Mouse (Mus musculus) C2C12 (cell line): ENCODE results near the gene Rarg. TPM values are rescaled to one million over a fixed set of nuclear protein-coding genes. Genes with fewer than 3 reads are reported as not detected.

Experiments
- H3K27me3 ChIP-seq: one replicate; pipeline ENCODE4 v1.6.1; 2011; ENCODE audit not compliant: control insufficient read depth, insufficient read depth, insufficient read length
- H3K36me3 ChIP-seq: one replicate; pipeline ENCODE4 v1.6.1; 2011; ENCODE audit not compliant: control insufficient read depth, insufficient read depth
- H3K4me3 ChIP-seq: one replicate; pipeline ENCODE4 v1.5.1; 2011; ENCODE audit warnings: mild to moderate bottlenecking, control low read depth; ENCODE audit not compliant: poor library complexity, insufficient read depth, severe bottlenecking
- H3K79me2 ChIP-seq: one replicate; pipeline ENCODE4 v1.6.1; 2011; ENCODE audit not compliant: control insufficient read depth, insufficient read depth
- H3K79me3 ChIP-seq: one replicate; pipeline ENCODE4 v1.6.1; 2011; ENCODE audit warnings: low read depth, control low read depth
- H3ac ChIP-seq: one replicate; pipeline ENCODE3; 2011; ENCODE audit warnings: low read depth; ENCODE audit not compliant: control insufficient read depth, insufficient read length
- CEBPB ChIP-seq: IDR thresholded peaks from one replicate; pipeline ENCODE4 v1.6.1; 2011; ENCODE audit warnings: low read depth, mild to moderate bottlenecking, control low read depth, moderate library complexity
- CTCF ChIP-seq: IDR thresholded peaks from one replicate; pipeline ENCODE4 v1.5.1; 2011; ENCODE audit not compliant: control insufficient read depth, insufficient read depth, insufficient read length
- FOSL1 ChIP-seq: IDR thresholded peaks from one replicate; pipeline ENCODE4 v1.8.0; 2011; ENCODE audit warnings: mild to moderate bottlenecking, low read length; ENCODE audit not compliant: poor library complexity, insufficient read depth, severe bottlenecking
- MAX ChIP-seq: IDR thresholded peaks from one replicate; pipeline ENCODE4 v1.6.1; 2011; ENCODE audit warnings: mild to moderate bottlenecking, control low read depth
- MYOD1 ChIP-seq: IDR thresholded peaks from one replicate; pipeline ENCODE4 v1.6.1; 2011; ENCODE audit warnings: low read depth; ENCODE audit not compliant: control insufficient read depth, insufficient read length
- MYOG ChIP-seq: IDR thresholded peaks from one replicate; pipeline ENCODE4 v1.6.1; 2011; ENCODE audit not compliant: control insufficient read depth, insufficient read length; ENCODE audit errors: extremely low read depth
- USF1 ChIP-seq: IDR thresholded peaks from one replicate; pipeline ENCODE4 v1.6.1; 2011; ENCODE audit warnings: low read depth, mild to moderate bottlenecking, control low read depth, moderate library complexity
- polyA plus RNA-seq: library from polyadenylated mRNA; unstranded; fragments of >200 nt; fragmentation: generic; extraction: Trizol; gene quantifications from one replicate; pipeline ENCODE4 v1.2.1, GENCODE M21; 2012; ENCODE audit warnings: missing spikeins

The Rarg gene
- polyA plus RNA-seq, 1 experiment = 92.5 TPM

GRCm38 (mm10) chr15:102250521-102250920 lies 6.8 kb downstream of the Rarg start:
- no peak overlapping the region for H3K4me3 ChIP-seq
- H3ac ChIP-seq = no peak overlapping the region
- H3K27me3 ChIP-seq = no peaks in the 10 kb centered on the region
- H3K36me3 ChIP-seq = peaks cover 40% of the 10 kb centered on the region
- peaks cover 47% of the 10 kb centered on the region for H3K79me2 ChIP-seq
- H3K79me3 ChIP-seq = peaks cover 7% of the 10 kb centered on the region
- TF ChIP-seq USF1 (no peak), MYOD1 (no peak)

GRCm38 (mm10) chr15:102249967-102250366 lies 7.3 kb downstream of the Rarg start:
- H3K27me3 ChIP-seq = no peaks in the 10 kb centered on the region
- no peak overlapping the region for H3K4me3 ChIP-seq
- TF ChIP-seq CTCF (no peak), USF1 (no peak), MAX (no peak), MYOD1 (no peak), FOSL1 (no peak), CEBPB (no peak), MYOG (no peak)

DNA sequence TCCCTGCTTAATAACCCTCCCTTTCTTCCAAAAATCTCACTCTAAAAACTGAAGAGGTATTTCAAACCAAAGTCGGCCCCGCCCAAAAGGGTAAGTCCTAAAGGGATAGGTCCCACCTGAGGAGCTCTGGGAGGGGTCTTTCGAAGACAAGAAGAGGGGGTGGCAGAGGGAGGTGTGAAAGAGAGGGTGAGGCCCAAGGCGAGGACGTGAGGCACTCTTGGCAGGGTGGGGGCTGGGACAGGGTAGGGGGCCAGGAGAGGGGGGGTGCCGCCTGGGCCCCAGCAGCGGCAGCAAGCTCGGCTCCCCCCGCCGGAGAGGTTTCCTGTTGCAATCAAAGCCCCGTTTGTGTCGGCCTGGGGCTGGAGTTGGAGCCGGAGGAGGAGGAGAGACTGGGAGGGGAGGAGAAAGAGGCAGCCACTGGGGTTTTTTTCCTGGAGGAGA lies 8.0 kb downstream of the Rarg start:
- H3K79me2 ChIP-seq = peaks cover 50% of the 10 kb centered on the region
- H3K4me3 ChIP-seq = no peak overlapping the region
- peaks cover 40% of the 10 kb centered on the region for H3K36me3 ChIP-seq
- TF ChIP-seq MYOG = no peak
- TF ChIP-seq MAX = no peak
- TF ChIP-seq USF1 = no peak
- no peak for TF ChIP-seq CEBPB
- no peak for TF ChIP-seq CTCF
- TF ChIP-seq MYOD1 = no peak
- TF ChIP-seq FOSL1 = no peak
- no peak overlapping the region for H3ac ChIP-seq
- H3K27me3 ChIP-seq = no peaks in the 10 kb centered on the region
- H3K79me3 ChIP-seq = peaks cover 12% of the 10 kb centered on the region

More at GRCm38 (mm10) chr15:102249967-102250366, 7.3 kb downstream of the Rarg start:
- Histone ChIP-seq H3ac (no peak overlapping the region), H3K79me3 (peaks cover 9% of the 10 kb centered on the region), H3K36me3 (peaks cover 40% of the 10 kb centered on the region), H3K79me2 (peaks cover 47% of the 10 kb centered on the region)

GRCm38 (mm10) chr15:102248812-102249191 lies 8.5 kb downstream of the Rarg start:
- no peak overlapping the region for H3K4me3 ChIP-seq
- no peak for TF ChIP-seq MAX
- TF ChIP-seq CEBPB = no peak
- no peak for TF ChIP-seq CTCF
- no peak for TF ChIP-seq MYOD1
- no peak for TF ChIP-seq MYOG
- no peak for TF ChIP-seq USF1
- TF ChIP-seq FOSL1 = no peak

DNA sequence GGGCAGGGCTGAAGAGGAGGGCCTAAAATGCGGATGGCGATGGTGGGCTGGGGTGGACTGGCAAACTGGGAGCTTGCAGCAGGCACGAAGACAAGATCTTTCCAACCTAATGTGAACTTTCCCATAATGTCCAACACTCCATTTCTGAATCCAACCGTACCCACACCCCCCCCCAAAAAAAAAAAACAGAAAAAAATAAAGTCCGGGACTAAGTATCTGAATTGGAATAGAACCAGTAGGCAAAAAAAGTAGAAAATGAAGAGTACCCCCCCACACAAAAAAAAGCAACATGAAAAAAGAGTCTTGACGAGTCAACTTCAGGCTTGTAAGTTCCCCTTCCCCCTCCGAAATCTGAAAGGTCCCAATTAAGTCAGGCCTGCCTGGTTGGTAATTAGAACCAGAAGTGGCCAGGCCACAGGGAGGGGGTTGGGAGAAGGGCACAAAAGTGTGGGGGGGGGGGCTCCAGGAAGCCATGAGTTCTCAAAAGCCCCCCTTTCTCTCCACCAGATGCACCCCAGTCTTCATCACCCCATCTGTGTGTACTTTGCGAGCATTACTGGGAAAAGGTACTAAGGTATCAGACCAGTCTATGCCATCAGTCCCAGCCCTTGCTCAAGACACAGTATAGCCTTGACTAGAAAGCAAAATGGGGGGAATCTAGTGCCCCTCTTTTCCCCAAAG lies 9.0 kb downstream of the Rarg start:
- TF ChIP-seq CEBPB (no peak), MYOG (no peak), USF1 (no peak), MYOD1 (no peak), FOSL1 (no peak), MAX (no peak), CTCF (no peak)
- H3K79me2 ChIP-seq = peaks cover 53% of the 10 kb centered on the region
- peak overlapping the region; percentile 52 for H3K4me3 ChIP-seq
- H3K36me3 ChIP-seq = peaks cover 37% of the 10 kb centered on the region
- peaks cover 15% of the 10 kb centered on the region for H3K79me3 ChIP-seq
- peak overlapping the region; percentile 75 for H3ac ChIP-seq
- H3K27me3 ChIP-seq = no peaks in the 10 kb centered on the region

More at GRCm38 (mm10) chr15:102248812-102249191, 8.5 kb downstream of the Rarg start:
- Histone ChIP-seq H3K79me3 (peaks cover 15% of the 10 kb centered on the region), H3K27me3 (no peaks in the 10 kb centered on the region), H3ac (no peak overlapping the region), H3K36me3 (peaks cover 40% of the 10 kb centered on the region), H3K79me2 (peaks cover 53% of the 10 kb centered on the region)
